Mouse (Mus musculus) heart, embryonic 14.5 days (tissue): ENCODE data around the gene Adamts12. TPM values are rescaled to one million over a fixed set of nuclear protein-coding genes. Genes with fewer than 3 reads are reported as not detected.

Source experiments
- ATAC-seq: fragments of 200-750 bp; cut with Nextera tagmentation; 2 replicates; pipeline ENCODE4 v1.8.0; 2017; ENCODE audit warnings: low read depth, moderate TSS enrichment; ENCODE audit not compliant: insufficient number of reproducible peaks, insufficient read depth, low FRiP score
- H3K27ac ChIP-seq, 2 experiments: fragments of 200-500 bp in 1 of 2; fragments of 300-500 bp in 1 of 2; sonication (generic) in 1 of 2; replicated peaks in 1 of 2; 2 replicates each; pipeline ENCODE4 v1.5.1; 2012 to 2014; ENCODE audit warnings: low read depth in 2 of 2, low read length in 2 of 2, control low read depth in 1 of 2, mild to moderate bottlenecking in 1 of 2, mixed read lengths in 1 of 2; ENCODE audit not compliant: control insufficient read depth in 1 of 2, insufficient read depth in 1 of 2
- H3K27me3 ChIP-seq: fragments of 300-500 bp; sonication (generic); 2 replicates; pipeline ENCODE4 v1.6.1; 2014; ENCODE audit warnings: mild to moderate bottlenecking, low read length, control low read depth; ENCODE audit not compliant: control insufficient read depth, insufficient read depth
- H3K36me3 ChIP-seq: fragments of 300-500 bp; sonication (generic); 2 replicates; pipeline ENCODE4 v1.6.1; 2014; ENCODE audit warnings: mild to moderate bottlenecking, control low read depth, low read length, mixed read lengths; ENCODE audit not compliant: control insufficient read depth, insufficient read depth
- H3K4me1 ChIP-seq, 2 experiments: fragments of 200-500 bp in 1 of 2; fragments of 300-500 bp in 1 of 2; sonication (generic) in 1 of 2; 2 replicates each; pipeline ENCODE4 v1.6.1; 2012 to 2014; ENCODE audit warnings: low read length in 2 of 2, control low read depth in 1 of 2, mixed read lengths in 1 of 2; ENCODE audit not compliant: control insufficient read depth in 2 of 2, insufficient read depth in 2 of 2
- H3K4me2 ChIP-seq: fragments of 300-500 bp; sonication (generic); 2 replicates; pipeline ENCODE4 v1.6.1; 2014; ENCODE audit warnings: mild to moderate bottlenecking, low read length
- H3K4me3 ChIP-seq, 2 experiments: fragments of 200-500 bp in 1 of 2; fragments of 300-500 bp in 1 of 2; sonication (generic) in 1 of 2; 2 replicates each; pipeline ENCODE4 v1.5.1; 2012 to 2014; ENCODE audit warnings: low read length in 2 of 2, mild to moderate bottlenecking in 2 of 2, control low read depth in 1 of 2, low read depth in 1 of 2, moderate library complexity in 1 of 2; ENCODE audit not compliant: control insufficient read depth in 1 of 2, insufficient read depth in 1 of 2
- H3K9ac ChIP-seq: fragments of 300-500 bp; sonication (generic); 2 replicates; pipeline ENCODE4 v1.6.1; 2014; ENCODE audit warnings: mild to moderate bottlenecking, low read length
- H3K9me3 ChIP-seq: fragments of 300-500 bp; sonication (generic); 2 replicates; pipeline ENCODE4 v1.6.1; 2016; ENCODE audit warnings: low read length, control low read depth; ENCODE audit not compliant: control insufficient read depth
- WGBS: fragments of 180-500 bp; shearing (Covaris S2); extraction: QIAGEN DNeasy Blood & Tissue Kit; methylation state at CpG from one replicate; pipeline ENCODE4 v1.1.7; 2014; 5-methylcytosine and 5-hydroxymethylcytosine counted together
- polyA plus RNA-seq: library from polyadenylated mRNA; unstranded; fragments of >200 nt; fragmentation: Nextera tagmentation; extraction: Ambion mirVana; gene quantifications from 2 replicates; pipeline ENCODE4 v1.2.1, GENCODE M21; 2014

The Adamts12 gene
- polyA plus RNA-seq, 1 experiment from 2014 or later, result 2.0 TPM

GRCm38 (mm10) chr15:11062903-11063302 lies 1.7 kb upstream of the Adamts12 start:
- ATAC-seq, result no peak

GRCm38 (mm10) chr15:11064160-11064557 lies 431 bp upstream of the Adamts12 start:
- no peak for ATAC-seq
- no peaks in the 10 kb centered on the region for H3K27me3 ChIP-seq
- no peak overlapping the region; the same call in 1 of the 2 replicates for H3K9ac ChIP-seq
- H3K9me3 ChIP-seq, result no peaks in the 10 kb centered on the region
- no peaks in the 10 kb centered on the region for H3K36me3 ChIP-seq
- peak overlapping the region; percentile 91 for H3K4me2 ChIP-seq
- peak overlapping the region; percentile 58 to 82 for H3K27ac ChIP-seq
- 20% methylated on average over 2 of the region's 2 CpGs for WGBS
- peaks cover 0 to 3% of the 10 kb centered on the region in 2 experiments; a peak in 2 of 4 replicates for H3K4me1 ChIP-seq
- H3K4me3 ChIP-seq, result no peak overlapping the region

More at GRCm38 (mm10) chr15:11062903-11063302, 1.7 kb upstream of the Adamts12 start:
- no peaks in the 10 kb centered on the region for H3K36me3 ChIP-seq
- no peak overlapping the region for H3K4me2 ChIP-seq
- no peak overlapping the region for H3K27ac ChIP-seq
- no peaks in the 10 kb centered on the region for H3K27me3 ChIP-seq
- peaks cover 0 to 3% of the 10 kb centered on the region in 2 experiments; a peak in 2 of 4 replicates for H3K4me1 ChIP-seq
- WGBS, result 79% methylated on average over 1 of the region's 1 CpGs
- H3K4me3 ChIP-seq, result no peak overlapping the region
- no peaks in the 10 kb centered on the region for H3K9me3 ChIP-seq
- no peak overlapping the region for H3K9ac ChIP-seq

DNA sequence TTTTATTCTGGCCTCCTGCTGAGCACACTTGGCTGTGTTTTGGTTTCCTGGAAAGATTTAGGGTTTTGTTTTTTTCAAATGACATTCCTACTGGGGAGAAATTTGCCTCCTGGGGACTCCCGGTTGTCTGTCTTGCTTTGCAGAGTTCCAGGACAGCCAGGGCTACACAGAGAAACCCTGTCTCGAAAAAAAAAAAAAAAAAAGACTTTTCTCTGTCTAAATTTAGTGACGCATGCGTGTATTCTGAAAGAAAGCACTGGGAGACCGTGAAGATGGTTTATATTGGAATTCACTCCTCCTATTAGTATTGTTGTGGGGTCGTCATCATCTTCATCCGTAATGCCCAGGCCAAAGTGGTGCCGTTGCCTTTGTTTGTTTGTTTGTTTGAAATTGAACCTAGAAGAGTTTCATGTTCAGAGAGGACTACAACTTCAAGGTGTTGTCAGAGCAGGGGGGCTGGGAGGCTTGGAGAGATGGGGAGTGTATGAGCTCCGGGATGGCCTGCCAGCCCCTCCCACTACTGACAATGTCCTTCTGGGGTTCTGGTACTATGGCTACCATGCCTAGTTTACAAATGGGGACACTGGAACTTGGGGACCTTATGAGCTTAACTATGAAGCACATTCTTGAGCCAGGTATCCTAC lies 1.1 kb downstream of the Adamts12 start:
- Histone ChIP-seq H3K9ac (peak overlapping the region; percentile 80), H3K4me2 (peak overlapping the region; percentile 91), H3K36me3 (no peaks in the 10 kb centered on the region), H3K4me3 (peak overlapping the region; percentile 51 to 62), H3K27me3 (no peaks in the 10 kb centered on the region), H3K4me1 (peaks cover 0 to 3% of the 10 kb centered on the region in 2 experiments; a peak in 2 of 4 replicates), H3K27ac (no peak overlapping the region), H3K9me3 (no peaks in the 10 kb centered on the region)
- 8% methylated on average over 9 of the region's 9 CpGs for WGBS
- no peak for ATAC-seq

DNA sequence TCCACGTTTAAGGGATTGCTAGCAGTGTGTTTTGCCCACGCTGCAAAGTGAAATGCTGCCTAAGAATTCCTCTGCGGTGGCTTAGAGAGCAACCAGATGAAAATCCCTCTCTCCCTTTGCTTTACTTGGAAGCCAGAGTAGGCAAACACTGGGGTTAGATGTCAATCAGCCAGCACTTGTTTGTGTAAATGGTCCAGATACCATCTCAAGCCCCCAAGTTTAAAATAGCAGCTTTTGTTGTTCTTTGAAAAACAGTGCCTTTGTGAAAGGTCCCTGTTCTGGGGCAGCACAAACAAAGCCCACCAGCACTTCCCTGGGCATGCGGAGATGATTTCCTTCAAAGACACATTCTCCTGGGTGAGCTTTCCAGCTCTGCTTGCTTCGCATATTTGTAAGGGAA lies 1.7 kb downstream of the Adamts12 start:
- 19% methylated on average over 5 of the region's 5 CpGs for WGBS
- H3K27ac ChIP-seq, result no peak overlapping the region

DNA sequence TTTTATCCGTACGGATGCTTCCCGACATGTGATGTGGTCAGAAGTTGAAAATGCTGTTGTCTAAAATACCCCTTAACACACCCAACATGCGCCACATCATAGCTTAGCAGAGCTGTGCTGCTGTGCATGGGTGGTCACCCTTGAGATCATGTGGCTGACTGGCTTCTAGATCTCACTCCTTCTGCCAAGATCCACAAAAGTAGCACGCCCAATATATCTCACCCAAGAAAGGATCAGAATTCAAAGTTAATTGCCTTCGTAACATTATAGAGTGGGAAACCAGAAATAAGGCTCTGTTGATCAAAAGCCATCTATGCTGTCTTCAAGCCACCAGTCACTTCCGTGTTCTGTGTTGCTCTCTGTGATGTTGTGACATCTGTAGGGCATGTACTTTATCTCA lies 3.3 kb downstream of the Adamts12 start:
- no peaks in the 10 kb centered on the region for H3K36me3 ChIP-seq
- no peaks in the 10 kb centered on the region for H3K27me3 ChIP-seq
- H3K4me1 ChIP-seq, result peaks cover 0 to 3% of the 10 kb centered on the region in 2 experiments; a peak in 2 of 4 replicates
- H3K4me3 ChIP-seq, result no peak overlapping the region
- ATAC-seq, result no peak
- H3K9me3 ChIP-seq, result no peaks in the 10 kb centered on the region
- 82% methylated on average over 7 of the region's 7 CpGs for WGBS
- no peak overlapping the region for H3K9ac ChIP-seq
- H3K4me2 ChIP-seq, result no peak overlapping the region
- H3K27ac ChIP-seq, result no peak overlapping the region

More for the DNA sequence above, 1.7 kb downstream of the Adamts12 start:
- Histone ChIP-seq H3K4me1 (peaks cover 0 to 3% of the 10 kb centered on the region in 2 experiments; a peak in 2 of 4 replicates), H3K4me3 (peak overlapping the region; percentile 51 to 62; a peak in 3 of 4 replicates), H3K9ac (peak overlapping the region; percentile 80), H3K36me3 (no peaks in the 10 kb centered on the region), H3K27me3 (no peaks in the 10 kb centered on the region), H3K9me3 (no peaks in the 10 kb centered on the region), H3K4me2 (peak overlapping the region; percentile 91)
- no peak for ATAC-seq

DNA sequence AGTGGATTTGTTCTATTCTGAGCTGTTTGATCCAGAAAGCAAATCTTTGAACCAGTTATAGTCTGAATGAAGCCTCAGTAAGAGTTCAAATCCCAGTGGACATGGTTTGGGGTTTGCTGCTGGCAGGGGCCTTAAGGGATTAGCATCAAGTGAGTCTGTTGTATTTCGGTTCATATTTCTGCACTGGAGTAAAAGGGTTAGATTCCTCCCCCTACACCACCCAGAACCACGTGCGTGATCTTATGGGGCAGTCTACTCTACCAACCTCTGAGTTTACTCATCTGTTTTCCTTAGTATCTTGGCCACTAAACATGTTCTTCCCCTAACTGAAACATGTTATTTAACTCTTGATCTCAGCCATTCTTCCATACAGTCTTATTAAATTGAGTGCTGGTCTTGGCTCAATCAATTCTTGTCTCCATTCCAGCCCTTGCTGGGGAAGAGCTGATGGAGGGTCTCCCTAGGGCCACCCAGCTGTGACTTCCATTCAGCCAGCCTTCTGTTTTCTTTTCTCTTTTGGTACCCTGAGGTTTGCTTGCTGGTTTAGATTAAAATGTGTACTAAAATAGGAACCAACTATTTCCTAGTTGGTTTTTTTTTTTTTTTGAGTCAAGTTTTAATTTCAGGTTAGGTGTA lies 11.3 kb downstream of the Adamts12 start:
- Histone ChIP-seq H3K27ac (no peak overlapping the region), H3K4me1 (no peaks in the 10 kb centered on the region), H3K4me2 (no peak overlapping the region), H3K9me3 (no peaks in the 10 kb centered on the region), H3K27me3 (no peaks in the 10 kb centered on the region), H3K9ac (no peak overlapping the region), H3K4me3 (no peak overlapping the region), H3K36me3 (no peaks in the 10 kb centered on the region)
- ATAC-seq, result no peak
- 85% methylated on average over 3 of the region's 3 CpGs for WGBS

DNA sequence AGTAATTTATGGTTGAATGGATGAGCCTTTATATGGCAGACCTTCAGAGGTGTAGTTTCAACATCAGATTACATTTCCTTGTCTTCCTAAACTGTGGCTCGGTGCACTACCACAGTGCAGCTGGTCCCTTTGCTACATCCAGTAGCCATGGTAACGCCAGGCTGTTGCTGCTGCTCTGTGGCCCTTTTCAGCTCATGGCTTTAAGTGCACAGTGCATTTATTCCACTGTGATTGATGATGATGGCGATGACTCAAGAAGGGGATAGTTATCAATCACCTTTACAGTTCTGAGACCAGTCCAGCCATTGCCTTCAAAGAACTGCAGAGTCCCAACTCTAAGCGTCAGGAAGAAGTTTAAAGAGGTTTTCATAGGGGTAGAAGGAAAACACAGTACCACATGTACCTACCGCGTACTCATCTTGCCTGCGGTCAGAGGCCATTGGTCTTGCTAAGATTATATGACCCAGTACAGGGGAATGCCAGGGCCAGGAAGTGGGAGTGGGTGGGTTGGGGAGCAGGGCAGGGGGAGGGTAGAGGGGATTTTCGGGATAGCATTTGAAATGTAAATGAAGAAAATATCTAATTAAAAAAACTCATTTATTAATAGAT lies 18.5 kb downstream of the Adamts12 start:
- 0 out of 4 replicates have a peak, but pooled peaks cover 0 to 2% of the 10 kb centered on the region in 2 experiments for H3K4me1 ChIP-seq
- H3K9ac ChIP-seq, result no peak overlapping the region
- H3K27me3 ChIP-seq, result no peaks in the 10 kb centered on the region
- no peak overlapping the region for H3K4me3 ChIP-seq
- H3K36me3 ChIP-seq, result no peaks in the 10 kb centered on the region
- no peak overlapping the region for H3K27ac ChIP-seq
- H3K4me2 ChIP-seq, result no peak overlapping the region
- no peaks in the 10 kb centered on the region for H3K9me3 ChIP-seq
- no peak for ATAC-seq
- 82% methylated on average over 8 of the region's 8 CpGs for WGBS
